Mouse (Mus musculus) lung, postnatal 0 days (tissue): ENCODE results near the gene Cabp4.

Experiments used
- CTCF ChIP-seq: IDR thresholded peaks from 2 replicates; pipeline ENCODE4 v1.5.1; 2016; ENCODE audit warnings: antibody characterized with exemption, mild to moderate bottlenecking
- EP300 ChIP-seq: IDR thresholded peaks from 2 replicates; pipeline ENCODE4 v1.6.1; 2016; ENCODE audit warnings: antibody characterized with exemption, mild to moderate bottlenecking, control low read depth

DNA sequence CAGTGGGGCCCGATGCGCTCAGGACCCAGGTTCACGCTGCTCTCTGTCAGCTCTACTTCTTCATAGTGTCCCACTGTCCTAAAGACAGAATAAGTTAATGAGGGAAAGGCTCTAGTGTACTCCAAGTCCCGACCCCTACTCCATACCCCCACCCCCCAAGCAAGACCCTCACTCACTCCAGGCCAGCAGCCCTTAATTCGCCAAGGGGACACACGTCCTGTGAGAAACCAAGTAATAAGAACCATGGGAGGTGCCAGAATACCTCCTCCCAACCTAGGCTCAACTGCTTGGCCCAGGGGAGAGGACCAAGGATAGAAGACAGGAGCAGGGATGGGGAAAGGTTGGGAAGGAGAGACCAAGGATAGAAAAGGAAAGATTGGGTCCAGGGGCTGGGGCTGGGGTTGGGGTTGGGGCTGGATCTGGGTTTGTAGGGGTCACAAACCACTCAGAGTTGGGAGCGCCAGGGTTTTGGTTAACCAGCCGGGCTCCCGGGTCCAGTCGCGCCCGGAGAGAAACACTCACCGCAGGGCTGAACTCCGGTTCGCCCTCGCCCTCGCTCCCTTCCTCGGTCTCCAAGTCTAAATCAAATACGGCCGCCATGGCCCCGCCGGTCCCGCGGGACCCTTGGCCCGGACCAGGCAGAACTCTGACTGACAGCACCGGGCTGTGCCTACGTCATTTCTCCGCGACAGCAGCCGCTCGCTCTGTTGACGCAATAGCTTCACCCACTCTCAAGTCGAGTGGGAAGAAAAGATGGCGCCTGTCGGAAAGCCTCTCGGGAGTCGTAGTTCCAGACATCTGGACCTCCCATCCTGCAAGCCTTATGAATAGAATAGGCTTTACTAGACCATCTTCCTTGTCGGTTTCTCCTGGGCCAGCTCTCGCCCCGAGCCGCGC, 19.1 kb upstream of the Cabp4 start, which contains the start of gene Rps6kb2:
- no peak for TF ChIP-seq CTCF
- no peak for TF ChIP-seq EP300
